Mouse (Mus musculus) ES-Bruce4 (cell line): ENCODE measurements at regions not wholly inside any gene's neighbourhood (a gene's known extent, or its start where the extent isn't known, plus 50 kb on each side); places are given as distances from the start of the nearest gene placed in this dataset.

Source experiments
- CTCF ChIP-seq: IDR thresholded peaks from one replicate; pipeline ENCODE4 v1.8.1; 2011; ENCODE audit warnings: low read depth, low read length
- EP300 ChIP-seq: IDR thresholded peaks from 2 replicates; pipeline ENCODE4 v1.6.1; 2011; ENCODE audit warnings: low read depth, low read length; ENCODE audit not compliant: insufficient read depth

GRCm38 (mm10) chr5:33495276-33495675, 61.5 kb upstream of the Nkx1-1 start:
- TF ChIP-seq CTCF (no peak), EP300 (no peak)
